Mouse (Mus musculus) embryonic fibroblast, embryonic 13.5 days (primary cell): Measurements from ENCODE around the gene Kcnj9. TPM values are rescaled to one million over a fixed set of nuclear protein-coding genes. Genes with fewer than 3 reads are reported as not detected.

ENCODE experiments used
- H3K27ac ChIP-seq: 2 replicates; pipeline ENCODE4 v1.5.1; 2012; ENCODE audit warnings: low read length, control low read depth, inconsistent platforms; ENCODE audit not compliant: insufficient read depth
- H3K4me1 ChIP-seq: 2 replicates; pipeline ENCODE4 v1.6.1; 2011; ENCODE audit warnings: low read length; ENCODE audit not compliant: control insufficient read depth, insufficient read depth
- H3K4me3 ChIP-seq: 2 replicates; pipeline ENCODE4 v1.5.1; 2011; ENCODE audit warnings: mild to moderate bottlenecking, control low read depth, low read length; ENCODE audit not compliant: insufficient read depth
- CTCF ChIP-seq: IDR thresholded peaks from 2 replicates; pipeline ENCODE4 v1.5.1; 2011; ENCODE audit warnings: mild to moderate bottlenecking, control low read depth, low read length, moderate library complexity, borderline replicate concordance; ENCODE audit not compliant: insufficient read depth
- POLR2A ChIP-seq: IDR thresholded peaks from 2 replicates; pipeline ENCODE4 v1.6.1; 2011; ENCODE audit warnings: low read depth, mild to moderate bottlenecking, control low read depth, low read length, moderate library complexity
- polyA plus RNA-seq: library from polyadenylated mRNA; stranded (reverse); fragments of >200 nt; gene quantifications from 2 replicates; pipeline ENCODE4 v1.2.4, GENCODE M21; 2011; ENCODE audit warnings: low read depth; ENCODE audit not compliant: missing spikeins, insufficient read length

The Kcnj9 gene
- polyA plus RNA-seq, result not detected in 2 replicates

DNA sequence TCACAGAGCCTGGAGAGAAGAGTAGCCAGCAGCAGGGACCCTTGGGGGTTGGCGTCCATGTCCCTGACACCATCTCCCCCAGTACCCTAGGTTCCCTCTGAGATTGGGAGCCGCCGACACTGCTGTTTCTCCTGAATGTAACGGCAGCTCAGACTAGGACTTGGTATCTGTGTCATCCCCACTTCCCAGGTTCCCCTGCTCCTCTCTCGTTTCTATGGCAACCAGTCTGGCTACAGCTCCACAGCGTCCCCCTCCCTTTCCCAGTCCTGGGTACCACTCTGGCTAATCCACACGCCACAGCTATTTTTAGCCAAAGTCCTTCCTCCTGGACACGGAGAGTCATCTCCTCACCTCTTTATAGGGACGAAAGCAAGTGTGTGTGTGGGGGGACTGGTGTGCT, at the start of gene Kcnj9:
Gene Kcnj9 (minus strand): TSS at position 188 of the 400 bp plus-strand sequence.
- no peak within 1 kb of the TSS for H3K27ac ChIP-seq
- no peaks in the 10 kb centered on the region for H3K4me1 ChIP-seq
- no peak within 1 kb of the TSS for H3K4me3 ChIP-seq
- no peak for TF ChIP-seq CTCF
- no peak for TF ChIP-seq POLR2A

DNA sequence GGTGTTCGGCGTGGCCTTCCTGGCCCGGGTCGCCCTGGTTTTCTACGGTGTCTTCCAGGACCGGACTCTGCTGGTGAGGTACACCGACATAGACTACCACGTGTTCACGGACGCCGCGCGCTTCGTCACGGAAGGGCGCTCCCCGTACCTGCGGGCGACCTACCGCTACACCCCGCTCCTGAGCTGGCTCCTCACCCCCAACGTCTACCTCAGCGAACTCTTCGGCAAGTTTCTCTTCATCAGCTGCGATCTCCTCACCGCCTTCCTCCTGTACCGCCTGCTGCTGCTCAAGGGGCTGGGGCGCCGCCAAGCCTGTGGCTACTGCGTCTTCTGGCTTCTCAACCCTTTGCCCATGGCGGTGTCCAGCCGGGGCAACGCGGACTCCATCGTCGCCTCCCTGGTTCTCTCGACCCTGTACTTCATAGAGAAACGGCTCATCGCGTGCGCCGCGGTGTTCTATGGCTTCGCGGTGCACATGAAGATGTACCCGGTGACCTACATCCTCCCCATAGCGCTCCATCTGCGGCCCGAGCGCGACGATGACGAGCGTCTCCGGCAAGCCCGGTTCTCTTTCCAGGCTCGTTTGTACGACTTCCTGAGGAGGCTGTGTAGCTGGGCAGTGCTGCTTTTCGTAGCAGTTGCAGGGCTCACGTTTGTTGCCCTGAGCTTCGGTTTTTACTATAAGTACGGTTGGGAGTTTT, 47.8 kb upstream of the Kcnj9 start:
- TF ChIP-seq POLR2A (no peak), CTCF (no peak)
- Histone ChIP-seq H3K4me3 (peak overlapping the region; percentile 91), H3K4me1 (peaks cover 3% of the 10 kb centered on the region; the same call in 1 of the 2 replicates), H3K27ac (no peak overlapping the region)

DNA sequence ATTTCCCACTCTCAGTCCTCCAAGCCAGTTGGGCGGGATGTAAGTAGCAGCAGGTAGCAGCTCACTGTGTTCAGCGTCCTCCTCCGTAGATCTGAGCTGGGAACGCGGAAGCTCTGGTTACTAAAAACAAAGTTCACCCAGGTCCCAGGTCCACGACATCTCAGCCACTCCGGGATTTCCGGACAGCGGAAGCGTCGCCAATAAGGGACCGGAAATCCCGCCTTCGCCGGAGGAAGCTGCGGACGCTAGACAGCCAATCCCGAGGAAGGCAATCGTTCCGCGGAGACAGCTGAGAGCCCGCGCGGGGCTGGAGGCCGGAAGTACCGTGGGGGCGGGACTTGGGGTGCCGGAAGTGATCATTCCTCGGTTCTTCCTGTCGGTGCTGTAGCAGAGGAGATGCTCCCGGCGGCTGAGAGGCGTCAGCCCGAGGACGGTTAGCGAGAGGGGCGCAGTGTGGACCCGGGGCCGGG, 47.1 kb upstream of the Kcnj9 start, which contains the start of gene Pigm:
Gene Pigm (plus strand): TSS at position 349 of the 470 bp plus-strand sequence.
- TF ChIP-seq CTCF, result no peak
- peak; percentile 83 for TF ChIP-seq POLR2A
- Histone ChIP-seq H3K27ac (peak within 1 kb of the TSS; percentile 2), H3K4me1 (peaks cover 3% of the 10 kb centered on the region; the same call in 1 of the 2 replicates), H3K4me3 (peak within 1 kb of the TSS; percentile 91)

DNA sequence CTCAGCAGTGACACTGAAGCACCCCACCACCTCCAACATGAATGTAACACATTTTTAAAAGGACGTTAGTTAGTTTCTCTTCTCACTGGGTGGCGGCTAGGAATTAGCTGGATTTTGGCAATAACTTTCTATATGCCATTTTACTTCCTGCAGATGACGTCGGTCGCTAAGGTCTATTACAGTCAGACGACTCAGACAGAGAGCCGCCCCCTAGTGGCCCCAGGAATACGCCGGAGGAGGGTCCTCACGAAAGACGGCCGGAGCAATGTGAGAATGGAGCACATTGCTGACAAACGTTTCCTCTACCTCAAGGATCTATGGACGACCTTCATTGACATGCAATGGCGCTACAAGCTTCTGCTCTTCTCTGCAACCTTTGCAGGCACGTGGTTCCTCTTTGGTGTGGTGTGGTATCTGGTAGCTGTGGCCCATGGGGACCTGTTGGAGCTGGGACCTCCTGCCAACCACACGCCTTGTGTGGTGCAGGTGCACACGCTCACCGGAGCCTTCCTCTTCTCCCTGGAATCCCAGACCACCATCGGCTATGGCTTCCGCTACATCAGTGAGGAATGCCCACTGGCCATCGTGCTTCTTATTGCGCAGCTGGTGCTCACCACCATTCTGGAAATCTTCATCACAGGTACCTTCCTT, 39.8 kb upstream of the Kcnj9 start:
- H3K4me1 ChIP-seq, result no peaks in the 10 kb centered on the region
- TF ChIP-seq CTCF, result no peak
- no peak for TF ChIP-seq POLR2A

DNA sequence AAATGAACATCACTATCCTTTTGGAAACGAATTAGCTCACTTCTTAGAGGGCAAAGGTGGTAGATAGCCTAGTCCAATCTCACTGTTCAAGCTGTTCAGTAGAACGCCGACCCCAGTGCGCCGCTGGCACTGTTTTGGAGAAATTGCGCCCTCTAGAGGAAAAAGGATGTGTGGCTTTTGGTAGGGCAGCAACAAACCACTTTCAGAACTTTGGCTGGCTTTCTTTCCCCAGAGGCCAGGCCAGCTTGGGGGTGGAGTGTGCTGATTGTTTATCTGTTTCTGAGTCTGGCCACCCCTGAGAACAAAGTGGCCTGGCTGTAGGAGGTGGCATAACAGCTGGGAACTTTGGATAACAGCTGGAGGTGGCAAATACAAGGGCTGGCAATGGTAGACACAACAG, 35.6 kb upstream of the Kcnj9 start:
- TF ChIP-seq POLR2A (no peak), CTCF (peak; percentile 33; the same call in 1 of the 2 replicates)
- no peak overlapping the region for H3K4me3 ChIP-seq
- H3K27ac ChIP-seq, result no peak overlapping the region
- H3K4me1 ChIP-seq, result no peaks in the 10 kb centered on the region

More for the DNA sequence above, 39.8 kb upstream of the Kcnj9 start:
- Histone ChIP-seq H3K27ac (no peak overlapping the region), H3K4me3 (no peak overlapping the region)

DNA sequence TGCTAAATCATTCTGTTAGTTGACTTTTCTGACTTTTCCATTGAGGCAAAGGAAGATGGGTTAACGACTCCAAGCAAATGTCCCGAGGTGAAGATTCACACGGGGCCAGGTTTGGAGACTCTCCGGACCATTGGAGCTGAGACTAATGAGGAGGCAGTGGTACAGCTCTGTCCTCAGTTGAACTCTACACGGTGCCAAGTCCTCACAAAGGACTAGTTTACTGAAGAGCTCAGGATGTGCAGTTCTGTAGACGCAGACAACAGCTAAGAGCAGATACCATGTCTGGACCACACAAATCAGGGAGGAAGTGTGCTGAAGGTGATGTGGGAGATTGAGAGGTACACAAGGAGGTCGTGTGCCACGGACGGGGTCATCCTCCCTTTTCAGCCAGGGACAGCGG, 29.2 kb upstream of the Kcnj9 start:
- H3K27ac ChIP-seq, result no peak overlapping the region
- H3K4me1 ChIP-seq, result no peaks in the 10 kb centered on the region
- H3K4me3 ChIP-seq, result no peak overlapping the region
- TF ChIP-seq CTCF (no peak), POLR2A (no peak)

DNA sequence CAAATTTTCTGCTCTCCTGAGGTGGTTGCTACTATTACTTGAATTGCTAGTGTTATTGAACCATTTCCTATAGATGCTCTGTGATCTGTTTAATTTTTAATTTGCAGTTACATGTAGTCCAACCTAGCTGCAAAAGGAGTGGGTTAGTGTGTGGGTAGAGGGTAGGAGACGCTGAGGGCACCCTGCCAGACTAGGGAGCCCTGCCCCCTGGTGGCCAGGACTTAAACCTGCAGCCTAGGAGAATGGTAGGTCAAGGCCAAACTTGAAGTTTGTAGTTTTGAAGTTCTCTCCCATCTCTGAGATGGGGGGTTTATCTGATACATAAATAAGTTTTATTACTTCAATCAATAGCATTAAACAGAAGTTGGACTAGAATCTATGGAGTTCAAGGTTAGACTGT, 28.4 kb upstream of the Kcnj9 start:
- TF ChIP-seq POLR2A (no peak), CTCF (peak; percentile 74; the same call in 1 of the 2 replicates)

DNA sequence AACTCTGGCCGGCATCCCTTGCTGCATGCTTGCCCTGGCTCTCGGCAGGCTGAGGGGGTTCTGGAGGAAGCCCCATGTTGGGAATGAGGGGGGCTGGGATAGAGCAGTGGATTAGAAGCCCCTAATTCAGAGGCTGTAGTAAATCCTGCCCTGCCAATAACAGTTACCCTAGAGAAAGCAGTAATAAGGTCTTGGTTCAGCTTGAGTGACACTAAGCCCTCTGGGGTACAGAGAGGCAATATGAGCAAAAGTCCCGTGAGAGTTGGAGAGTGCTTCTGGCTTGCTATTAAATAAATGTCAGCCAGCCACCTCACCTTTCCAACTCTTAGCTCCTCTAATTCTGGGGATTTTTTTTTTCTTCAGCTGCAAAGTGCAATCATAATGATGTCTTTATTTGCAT, 26.2 kb upstream of the Kcnj9 start:
- no peak overlapping the region for H3K4me3 ChIP-seq
- no peak for TF ChIP-seq POLR2A
- H3K4me1 ChIP-seq, result no peaks in the 10 kb centered on the region
- H3K27ac ChIP-seq, result no peak overlapping the region

More for the DNA sequence above, 28.4 kb upstream of the Kcnj9 start:
- Histone ChIP-seq H3K27ac (no peak overlapping the region), H3K4me1 (no peaks in the 10 kb centered on the region), H3K4me3 (no peak overlapping the region)

DNA sequence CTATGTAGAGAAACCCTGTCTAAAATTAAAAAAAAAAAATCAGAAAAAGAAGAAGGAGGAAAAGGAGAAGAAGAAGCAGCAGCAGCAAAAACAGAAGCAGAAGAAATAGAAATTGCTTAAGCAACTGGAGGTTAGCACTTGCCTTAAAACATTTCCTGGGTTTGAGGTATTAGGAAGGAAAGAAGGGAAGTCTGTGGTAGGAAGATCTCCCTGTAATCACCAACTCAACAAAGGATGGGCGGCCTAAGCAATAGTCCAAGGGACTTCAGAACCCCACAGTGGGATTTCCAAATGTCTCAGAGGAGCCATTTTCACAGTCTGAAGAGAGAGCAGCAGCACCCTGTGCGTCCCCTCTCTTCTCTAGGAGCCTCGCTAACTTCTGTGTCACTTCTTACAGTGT, 23.3 kb upstream of the Kcnj9 start:
- no peak for TF ChIP-seq CTCF
- no peak for TF ChIP-seq POLR2A
- H3K4me1 ChIP-seq, result no peaks in the 10 kb centered on the region
- H3K27ac ChIP-seq, result no peak overlapping the region
- no peak overlapping the region for H3K4me3 ChIP-seq

DNA sequence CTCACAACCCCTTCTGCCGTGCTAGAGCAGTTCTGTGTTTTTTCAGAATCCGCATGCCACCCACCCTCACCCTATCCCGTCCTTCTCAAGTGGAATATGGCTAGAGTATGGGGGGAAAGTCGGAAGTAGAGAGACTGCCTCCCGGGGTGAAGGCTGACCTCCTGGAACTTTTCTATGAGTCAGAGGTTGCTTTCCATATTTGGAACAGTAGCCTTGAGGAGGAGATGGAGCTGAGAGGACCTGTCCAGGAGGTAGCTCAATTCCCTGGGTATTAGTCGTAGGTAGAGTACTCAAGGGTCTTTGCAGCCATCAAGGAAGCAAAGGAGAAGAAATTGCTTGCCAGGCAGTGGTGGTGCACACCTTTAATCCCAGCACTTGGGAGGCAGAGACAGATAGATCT, 22.9 kb upstream of the Kcnj9 start:
- no peak overlapping the region for H3K27ac ChIP-seq
- TF ChIP-seq POLR2A (no peak), CTCF (no peak)
- no peak overlapping the region for H3K4me3 ChIP-seq
- H3K4me1 ChIP-seq, result no peaks in the 10 kb centered on the region
